Mouse (Mus musculus) forebrain, embryonic 16.5 days (tissue): ENCODE data around the gene Foxr1. TPM values are rescaled to one million over a fixed set of nuclear protein-coding genes. Genes with fewer than 3 reads are reported as not detected.

Source experiments
- ATAC-seq: fragments of 200-750 bp; cut with Nextera tagmentation; 2 replicates; pipeline ENCODE4 v1.8.0; 2017; ENCODE audit warnings: mild to moderate bottlenecking, moderate library complexity
- H3K27ac ChIP-seq: fragments of 300-500 bp; sonication (generic); 2 replicates; pipeline ENCODE4 v1.5.1; 2014; ENCODE audit warnings: low read length, control low read depth
- H3K27me3 ChIP-seq: fragments of 300-500 bp; sonication (generic); replicated peaks from 2 replicates; pipeline ENCODE4 v1.6.1; 2014; ENCODE audit warnings: low read length; ENCODE audit not compliant: control insufficient read depth, insufficient read depth
- H3K36me3 ChIP-seq: fragments of 300-500 bp; sonication (generic); 2 replicates; pipeline ENCODE4 v1.6.1; 2014; ENCODE audit not compliant: control insufficient read depth, insufficient read depth
- H3K4me1 ChIP-seq: fragments of 300-500 bp; sonication (generic); replicated peaks from 2 replicates; pipeline ENCODE4 v1.6.1; 2014; ENCODE audit warnings: low read length; ENCODE audit not compliant: control insufficient read depth, insufficient read depth
- H3K4me2 ChIP-seq: fragments of 300-500 bp; sonication (generic); 2 replicates; pipeline ENCODE4 v1.6.1; 2014; ENCODE audit warnings: mild to moderate bottlenecking, low read length, control low read depth
- H3K4me3 ChIP-seq: fragments of 300-500 bp; sonication (generic); replicated peaks from 2 replicates; pipeline ENCODE4 v1.5.1; 2014; ENCODE audit warnings: mild to moderate bottlenecking, low read length, control low read depth
- H3K9ac ChIP-seq: fragments of 300-500 bp; sonication (generic); replicated peaks from 2 replicates; pipeline ENCODE4 v1.6.1; 2014; ENCODE audit warnings: low read depth, low read length, control low read depth
- H3K9me3 ChIP-seq: fragments of 300-500 bp; sonication (generic); 2 replicates; pipeline ENCODE4 v1.6.1; 2016; ENCODE audit warnings: low read length; ENCODE audit not compliant: control insufficient read depth
- WGBS: fragments of 180-500 bp; shearing (Covaris S2); extraction: QIAGEN DNeasy Blood & Tissue Kit; methylation state at CpG from one replicate; pipeline ENCODE4 v1.1.7; 2014; 5-methylcytosine and 5-hydroxymethylcytosine counted together
- microRNA-seq: library from miRNA; unstranded; fragments of <30 nt; microRNA quantifications from one replicate; pipeline ENCODE4, GENCODE M21; 2017
- polyA plus RNA-seq: library from polyadenylated mRNA; unstranded; fragments of >200 nt; fragmentation: Nextera tagmentation; extraction: Ambion mirVana; gene quantifications from 2 replicates; pipeline ENCODE4 v1.2.1, GENCODE M21; 2015

Foxr1 gene
- polyA plus RNA-seq, 1 experiment from 2014 or later: not detected

- no peaks in the 10 kb centered on the region for H3K9me3 ChIP-seq
- H3K4me2 ChIP-seq: peak overlapping the region; percentile 85
- ATAC-seq: no peak
- H3K27ac ChIP-seq: no peak overlapping the region
- peak overlapping the region; percentile 40 for H3K9ac ChIP-seq
- WGBS: 13% methylated on average over 4 of the region's 4 CpGs
- peaks cover 16% of the 10 kb centered on the region for H3K4me1 ChIP-seq
- no peaks in the 10 kb centered on the region for H3K27me3 ChIP-seq
- peaks cover 7% of the 10 kb centered on the region for H3K36me3 ChIP-seq
- H3K4me3 ChIP-seq: peak overlapping the region; percentile 79; the same call in 1 of the 2 replicates
These were observed 42.8 kb downstream of the Foxr1 start for GRCm38 (mm10) chr9:44398087-44398486.

GRCm38 (mm10) chr9:44396684-44397411 is 44.1 kb downstream of the Foxr1 start, which contains the start of gene Slc37a4:
Gene Slc37a4, plus strand, starts transcription at chr9:44396852.
- H3K27ac ChIP-seq: peak within 1 kb of the TSS; percentile 80
- H3K9ac ChIP-seq: peak within 1 kb of the TSS; percentile 85
- peaks cover 3% of the 10 kb centered on the region for H3K36me3 ChIP-seq
- peak; percentile 97 for ATAC-seq
- under 1% methylated on average over 43 of the region's 43 CpGs for WGBS
- H3K4me2 ChIP-seq: peak within 1 kb of the TSS; percentile 85
- no peaks in the 10 kb centered on the region for H3K9me3 ChIP-seq
- H3K4me3 ChIP-seq: peak within 1 kb of the TSS; percentile 79
- H3K27me3 ChIP-seq: no peaks in the 10 kb centered on the region
- H3K4me1 ChIP-seq: peaks cover 16% of the 10 kb centered on the region

- H3K27me3 ChIP-seq: no peaks in the 10 kb centered on the region
- 33% methylated on average over 4 of the region's 4 CpGs for WGBS
- no peak overlapping the region for H3K4me2 ChIP-seq
- no peak overlapping the region for H3K4me3 ChIP-seq
- H3K4me1 ChIP-seq: no peaks in the 10 kb centered on the region
- peaks cover 20% of the 10 kb centered on the region for H3K36me3 ChIP-seq
- no peak overlapping the region for H3K27ac ChIP-seq
- H3K9ac ChIP-seq: no peak overlapping the region
- no peaks in the 10 kb centered on the region for H3K9me3 ChIP-seq
- peak; percentile 60; the same call in 1 of the 2 replicates for ATAC-seq
These were observed 49.5 kb downstream of the Foxr1 start for GRCm38 (mm10) chr9:44391466-44391865.

GRCm38 (mm10) chr9:44389273-44389672 is 51.7 kb downstream of the Foxr1 start:
- no peaks in the 10 kb centered on the region for H3K27me3 ChIP-seq
- 61% methylated on average over 8 of the region's 8 CpGs for WGBS
- no peaks in the 10 kb centered on the region for H3K9me3 ChIP-seq
- H3K27ac ChIP-seq: no peak overlapping the region
- H3K4me2 ChIP-seq: no peak overlapping the region
- H3K4me1 ChIP-seq: no peaks in the 10 kb centered on the region
- H3K36me3 ChIP-seq: peaks cover 31% of the 10 kb centered on the region
- ATAC-seq: no peak
- no peak overlapping the region for H3K9ac ChIP-seq
- H3K4me3 ChIP-seq: no peak overlapping the region

DNA sequence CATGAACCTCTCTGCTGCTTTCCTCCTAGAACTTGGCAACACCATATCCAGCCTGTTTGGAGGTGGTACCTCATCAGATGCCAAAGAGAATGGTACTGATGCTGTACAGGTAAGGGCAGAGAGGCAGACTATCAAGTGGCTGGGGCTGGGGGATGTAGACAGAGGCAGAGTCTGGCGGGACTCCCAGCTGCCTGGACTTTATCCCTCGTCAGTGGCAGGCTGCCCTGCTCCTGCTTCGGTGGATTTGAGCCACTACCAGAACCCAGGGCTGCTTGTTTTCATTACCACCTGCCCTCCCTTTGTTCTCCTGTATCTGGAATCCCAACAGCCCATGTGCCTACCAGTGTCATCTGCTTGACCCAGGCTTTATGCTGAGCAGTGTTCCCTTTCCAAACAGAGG is 53.7 kb downstream of the Foxr1 start:
- Histone ChIP-seq H3K4me3 (no peak overlapping the region), H3K9me3 (no peaks in the 10 kb centered on the region), H3K4me2 (no peak overlapping the region), H3K4me1 (no peaks in the 10 kb centered on the region), H3K36me3 (peaks cover 41% of the 10 kb centered on the region), H3K27me3 (no peaks in the 10 kb centered on the region), H3K9ac (no peak overlapping the region), H3K27ac (no peak overlapping the region)
- ATAC-seq: no peak
- WGBS: 84% methylated on average over 3 of the region's 3 CpGs

- no peak for ATAC-seq
- Histone ChIP-seq H3K4me3 (no peak overlapping the region), H3K27me3 (no peaks in the 10 kb centered on the region), H3K9ac (no peak overlapping the region), H3K9me3 (no peaks in the 10 kb centered on the region), H3K36me3 (peaks cover 44% of the 10 kb centered on the region), H3K4me2 (no peak overlapping the region), H3K4me1 (peaks cover 10% of the 10 kb centered on the region), H3K27ac (no peak overlapping the region)
- 88% methylated on average over 13 of the region's 13 CpGs for WGBS
These were observed 56.3 kb downstream of the Foxr1 start for GRCm38 (mm10) chr9:44384596-44384995.

Small RNA genes lying within 50 kb of the gene (microRNA-seq; reads per million reads assigned to microRNA genes)
- gene Mir7085: not detected

Other genes starting within 250 kb of the Foxr1 start
- gene Cbl, start 207.1 kb downstream of the Foxr1 start, polyA plus RNA-seq: 26.3 and 27.1 TPM in 2 replicates
- 0.48 TPM in 1 of 2 replicates, not detected in the other for gene Ccdc153, start 200.5 kb downstream of the Foxr1 start, polyA plus RNA-seq
- 0.53 and 0.73 TPM in 2 replicates for gene Pdzd3, start 189.7 kb downstream of the Foxr1 start, polyA plus RNA-seq
- 4.3 and 5.2 TPM in 2 replicates for gene Nlrx1, start 172.5 kb downstream of the Foxr1 start, polyA plus RNA-seq
- 16.9 and 21.8 TPM in 2 replicates for gene Abcg4, start 152.5 kb downstream of the Foxr1 start, polyA plus RNA-seq
- gene Hinfp, start 135.5 kb downstream of the Foxr1 start, polyA plus RNA-seq: 34.1 and 35.6 TPM in 2 replicates
- gene C2cd2l, start 120.9 kb downstream of the Foxr1 start, polyA plus RNA-seq: 29.0 and 31.4 TPM in 2 replicates
- 35.2 and 35.7 TPM in 2 replicates for gene Dpagt1, start 115.1 kb downstream of the Foxr1 start, polyA plus RNA-seq
- gene H2afx, start 106.4 kb downstream of the Foxr1 start, polyA plus RNA-seq: 182 and 199 TPM in 2 replicates
- gene Hmbs, start 96.9 kb downstream of the Foxr1 start, polyA plus RNA-seq: 64.3 and 64.7 TPM in 2 replicates
- gene Vps11, start 79.5 kb downstream of the Foxr1 start, polyA plus RNA-seq: 46.5 and 47.0 TPM in 2 replicates
- gene Hyou1, start 61.6 kb downstream of the Foxr1 start, polyA plus RNA-seq: 26.3 and 27.2 TPM in 2 replicates
- gene Slc37a4, start 44.3 kb downstream of the Foxr1 start, polyA plus RNA-seq: 38.4 and 41.6 TPM in 2 replicates
- gene Rps25, start 34.0 kb downstream of the Foxr1 start, polyA plus RNA-seq: 901 and 949 TPM in 2 replicates
- gene Trappc4, start 33.5 kb downstream of the Foxr1 start, polyA plus RNA-seq: 322 and 334 TPM in 2 replicates
- gene Ccdc84, start 22.6 kb downstream of the Foxr1 start, polyA plus RNA-seq: 36.8 and 41.1 TPM in 2 replicates
- not detected in 2 replicates for gene Upk2, start 13.8 kb upstream of the Foxr1 start, polyA plus RNA-seq
- 13.8 and 15.0 TPM in 2 replicates for gene Bcl9l, start 41.7 kb upstream of the Foxr1 start, polyA plus RNA-seq
- not detected in 2 replicates for gene Cxcr5, start 120.7 kb upstream of the Foxr1 start, polyA plus RNA-seq
- gene Ddx6, start 163.8 kb upstream of the Foxr1 start, polyA plus RNA-seq: 21.2 and 22.8 TPM in 2 replicates
- not detected in 2 replicates for gene Treh, start 232.1 kb upstream of the Foxr1 start, polyA plus RNA-seq